Mouse (Mus musculus): ENCODE data around the gene Arhgef7.

GRCm38 (mm10) chr8:11785121-11785520, 57.6 kb downstream of the Arhgef7 start:
- TF ChIP-seq CTCF (IDR thresholded peaks at IDR 0.05; ENCODE audit: low read depth): no peak
- TF ChIP-seq EP300 (IDR thresholded peaks at IDR 0.05; ENCODE audit: low read depth): no peak
